Mouse (Mus musculus) fat pad, adult 2 months (tissue): ENCODE results near the gene Gcgr.

Experiments used
- DNase-seq: peaks from one replicate; pipeline ENCODE4 v3.0.0-alpha.2; 2011; ENCODE audit warnings: low read depth, low spot score; ENCODE audit errors: extremely low read depth

The Gcgr gene

DNA sequence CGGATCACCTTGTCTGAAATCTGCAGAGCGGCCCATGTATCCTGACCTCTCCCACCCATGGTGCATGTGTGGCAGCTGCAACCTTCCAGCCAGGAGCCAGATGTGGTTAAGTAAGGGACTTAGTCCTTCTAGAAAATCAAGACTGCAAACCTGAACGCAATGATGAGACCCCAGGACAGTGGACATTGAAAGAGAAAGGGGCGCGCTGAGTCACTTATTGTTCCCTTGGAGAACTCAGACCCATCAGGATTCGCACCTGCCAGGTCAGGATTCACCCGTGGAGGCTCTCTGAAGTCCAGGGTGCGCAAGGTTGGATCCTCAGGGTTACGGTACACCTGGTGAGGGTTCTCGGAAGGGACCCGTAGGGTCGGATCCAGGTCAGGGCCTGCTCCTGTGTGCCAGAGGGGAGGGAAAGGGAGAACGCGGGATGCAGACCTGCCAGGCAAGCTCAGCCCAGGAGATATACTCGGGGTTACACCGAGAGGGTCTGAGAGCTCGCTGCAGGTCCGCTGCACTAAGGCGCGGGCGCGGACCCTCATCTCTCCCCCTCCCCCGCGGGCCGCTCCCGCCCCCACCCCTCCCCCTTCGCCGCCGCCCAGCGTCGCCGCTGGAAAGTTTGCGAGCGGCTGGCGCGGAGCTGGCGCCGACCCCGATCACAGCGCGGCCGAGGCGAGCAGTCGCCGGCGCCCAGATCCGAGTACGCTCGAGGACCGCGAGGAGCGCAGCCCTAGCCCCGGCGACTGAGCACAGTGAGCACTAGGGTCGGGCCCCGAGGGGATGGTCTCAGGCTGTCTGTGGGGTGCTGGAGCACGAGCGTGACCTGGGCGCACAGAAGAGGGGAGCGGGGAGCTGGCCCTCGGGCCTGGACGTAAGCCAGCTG is at the start of gene Gcgr:
Gene Gcgr, plus strand, starts transcription at position 615 of the 880 bp plus-strand sequence.
- no peak for DNase-seq

DNA sequence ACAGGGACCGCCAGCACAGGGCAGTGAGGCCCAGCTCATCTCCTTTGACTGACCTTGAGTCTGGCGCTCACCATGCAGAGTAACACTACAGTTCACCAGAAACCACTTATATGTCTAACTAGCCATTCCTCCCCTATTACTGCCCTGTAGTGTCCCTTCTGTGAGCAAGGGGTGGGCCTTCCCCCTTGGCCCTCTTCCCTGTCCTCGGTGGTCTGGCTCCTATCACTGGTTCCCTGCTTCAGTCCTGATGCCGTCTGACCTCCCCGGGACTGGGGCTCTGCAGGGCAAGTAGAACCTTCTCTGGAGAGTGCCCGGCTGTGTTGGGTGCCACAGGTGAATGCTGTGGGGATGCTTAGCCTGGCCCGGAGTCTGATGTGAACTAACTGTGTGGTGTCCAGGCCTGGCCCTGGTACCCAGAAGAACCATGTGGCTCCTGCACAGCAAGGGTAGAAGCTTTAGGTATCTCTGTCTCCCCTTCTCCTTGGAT is 47.0 kb upstream of the Gcgr start:
- no peak for DNase-seq

DNA sequence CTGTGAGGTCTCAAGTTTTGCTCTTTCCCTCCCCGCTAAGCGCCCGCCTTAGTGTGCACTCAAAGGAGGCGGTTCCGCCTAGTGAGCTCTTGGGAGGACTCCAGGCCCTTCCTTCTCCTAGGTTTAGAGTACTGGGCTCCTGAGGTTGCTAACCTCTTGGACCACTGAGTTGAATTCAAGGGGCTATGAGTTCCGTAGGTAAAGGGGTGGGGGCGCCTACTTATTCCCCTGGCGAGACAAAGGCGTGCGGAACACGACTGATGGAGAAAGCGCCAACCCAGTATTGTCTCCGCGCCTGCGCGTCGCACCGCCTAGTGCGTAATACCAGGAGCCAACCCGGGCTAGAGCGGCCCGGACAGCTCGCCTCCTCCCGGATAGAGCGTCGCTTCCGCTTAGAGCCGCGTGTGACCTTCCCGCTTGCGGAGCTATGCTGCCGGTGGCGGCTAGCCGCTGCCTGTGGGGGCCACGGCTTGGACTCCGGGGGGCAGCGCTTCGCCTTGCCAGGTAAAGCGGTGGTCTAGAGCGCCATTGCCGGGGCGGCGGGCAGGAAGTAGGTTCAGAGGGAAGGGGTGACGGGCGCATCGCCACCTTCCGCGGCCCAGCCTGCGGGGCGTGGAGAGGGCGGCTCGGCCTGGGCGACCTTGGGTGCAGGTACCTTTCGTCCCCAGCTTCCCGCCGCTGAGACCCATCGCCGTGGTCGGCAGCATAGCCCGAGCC is 46.1 kb upstream of the Gcgr start, which contains the start of gene Mrpl12:
Gene Mrpl12, plus strand, starts transcription at position 349 of the 717 bp plus-strand sequence.
- no peak for DNase-seq

DNA sequence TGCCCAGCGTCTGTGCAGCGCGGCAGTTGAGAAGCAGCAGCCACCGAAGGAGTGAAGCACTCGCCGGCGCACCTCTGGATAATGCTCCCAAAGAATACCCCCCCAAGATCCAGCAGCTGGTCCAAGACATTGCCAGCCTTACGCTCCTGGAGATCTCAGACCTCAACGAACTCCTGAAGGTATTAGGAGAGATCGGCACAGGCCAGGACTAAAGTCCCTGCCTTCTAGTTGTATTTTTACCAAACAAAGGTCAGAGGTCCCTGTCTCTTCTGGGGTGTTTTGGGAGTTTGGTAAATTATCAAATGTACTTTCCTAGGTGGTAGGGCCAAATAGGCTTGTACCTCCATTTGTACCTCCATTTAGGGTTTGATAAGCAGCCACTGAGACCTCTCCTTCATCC is 45.2 kb upstream of the Gcgr start:
- DNase-seq = no peak

DNA sequence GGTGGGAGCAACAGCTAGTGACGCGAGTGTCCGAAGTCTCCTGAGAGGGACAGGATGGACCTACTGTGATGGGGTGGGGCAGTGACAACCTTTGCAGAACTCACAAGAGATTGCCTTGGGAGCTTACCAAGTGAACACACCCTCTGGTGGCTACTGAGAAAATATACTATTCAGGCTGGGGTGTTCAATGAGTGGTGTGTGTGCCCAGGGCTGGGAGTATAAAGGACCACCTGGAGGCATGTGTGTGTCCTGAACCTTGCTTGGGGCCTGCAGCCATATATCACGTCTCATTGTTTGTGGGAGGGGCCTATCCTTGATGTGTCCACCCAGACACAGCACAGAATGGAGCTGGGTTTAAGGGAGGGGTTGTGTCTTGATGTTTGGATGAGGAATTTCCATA is 42.0 kb upstream of the Gcgr start:
- no peak for DNase-seq

DNA sequence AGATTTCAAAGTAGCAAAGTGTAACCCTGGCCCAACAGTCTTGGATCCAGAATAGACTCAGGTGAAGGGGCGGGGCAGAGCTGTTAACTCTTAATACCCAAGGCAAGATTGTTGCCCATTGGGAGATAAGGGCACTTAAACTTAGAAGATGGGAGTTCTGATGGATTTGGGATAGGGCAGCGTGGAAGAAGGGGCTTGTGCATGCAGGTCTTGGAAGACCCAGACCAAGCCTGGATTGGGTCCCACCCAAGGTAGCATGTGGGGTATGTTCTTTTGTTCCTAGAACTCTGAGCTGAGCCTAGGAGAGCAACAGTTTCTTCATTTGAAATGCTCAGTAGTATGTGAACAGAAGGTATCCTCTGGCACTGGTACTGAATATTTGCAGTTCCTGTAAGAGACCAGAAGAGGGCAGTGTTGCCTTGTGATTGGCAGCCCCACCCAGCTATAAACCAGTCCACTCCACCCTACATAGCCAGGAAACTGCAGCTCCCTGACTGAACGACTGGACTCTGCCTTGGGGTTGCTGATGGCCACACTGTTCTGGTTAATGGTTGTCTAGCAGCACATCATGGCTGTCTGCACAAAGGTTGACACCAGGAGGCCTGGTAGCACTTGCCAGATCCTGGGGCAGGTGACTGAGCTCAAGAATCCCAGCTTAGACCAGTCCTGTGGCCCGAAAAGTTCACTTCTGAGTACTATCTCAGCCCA is 41.3 kb upstream of the Gcgr start:
- no peak for DNase-seq

DNA sequence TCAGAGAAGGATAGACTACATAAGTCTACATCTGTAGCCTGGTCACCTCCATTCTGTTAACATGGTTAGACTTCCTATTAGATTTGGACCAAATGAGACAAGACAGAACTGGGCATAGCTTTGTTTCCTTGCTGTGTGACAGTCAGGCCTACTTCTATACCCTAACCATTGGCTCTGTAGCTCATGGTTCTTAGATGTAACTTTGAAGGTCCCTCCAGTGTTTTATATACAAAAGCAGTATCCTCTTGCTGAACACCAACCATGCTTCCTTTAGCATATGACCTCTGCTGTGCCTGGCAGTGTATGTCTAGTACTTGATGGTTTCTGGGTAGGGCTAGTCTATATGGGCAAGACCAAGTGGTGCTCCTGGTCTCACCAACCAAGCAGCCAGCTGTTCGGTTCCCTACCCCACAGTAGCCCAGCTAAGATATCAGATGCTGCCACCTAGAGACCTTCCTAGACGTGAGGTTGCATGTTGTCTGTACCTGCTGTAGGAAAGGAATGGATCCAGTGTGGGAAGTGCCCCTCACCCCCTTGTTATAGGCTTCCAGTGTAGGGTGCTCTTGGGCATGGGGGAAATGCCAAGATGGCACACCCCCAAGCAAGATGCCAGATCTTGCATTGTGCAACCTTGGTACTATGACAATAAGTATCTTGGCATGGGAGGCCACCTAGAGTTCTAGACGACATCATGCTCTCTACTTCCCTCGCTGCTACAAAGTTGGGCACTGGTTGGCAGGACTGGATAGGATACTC is 40.0 kb upstream of the Gcgr start:
- no peak for DNase-seq

DNA sequence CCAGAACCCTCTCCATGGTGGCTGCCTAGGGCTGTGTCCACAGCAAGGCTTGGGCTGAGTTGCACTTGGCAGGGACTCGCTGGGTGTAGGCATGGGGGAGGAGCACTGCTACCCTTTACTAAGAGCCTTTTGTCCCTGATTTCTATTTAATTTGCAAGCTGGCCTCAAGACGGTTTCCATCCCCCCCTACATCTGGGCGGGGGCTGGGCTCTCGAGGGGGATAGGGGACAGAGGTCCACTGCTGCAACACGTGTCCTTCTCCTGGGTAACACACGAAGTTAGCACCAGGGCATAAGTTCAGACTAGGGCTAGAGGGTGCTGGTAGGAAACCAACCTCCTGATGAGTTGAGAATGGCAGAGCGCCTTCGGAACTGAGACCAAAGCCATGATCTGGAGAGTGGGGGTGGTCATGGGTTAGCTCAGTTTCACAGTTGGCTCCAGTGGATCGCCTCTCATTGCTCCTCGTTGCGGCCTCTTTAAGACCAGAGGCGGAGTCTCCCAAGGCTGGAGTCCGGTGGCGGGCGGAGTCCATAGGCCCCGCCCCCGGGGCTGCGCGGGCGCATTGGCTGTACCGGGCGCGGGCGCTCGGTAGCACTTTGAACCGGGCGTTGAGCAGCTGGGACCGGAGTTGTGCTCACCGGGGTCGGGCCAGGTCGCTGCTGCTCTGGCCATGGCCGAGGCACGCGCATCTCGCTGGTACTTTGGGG is 39.0 kb upstream of the Gcgr start, which contains the start of gene Slc25a10:
Gene Slc25a10, plus strand, starts transcription at position 524 of the 707 bp plus-strand sequence.
- no peak for DNase-seq

DNA sequence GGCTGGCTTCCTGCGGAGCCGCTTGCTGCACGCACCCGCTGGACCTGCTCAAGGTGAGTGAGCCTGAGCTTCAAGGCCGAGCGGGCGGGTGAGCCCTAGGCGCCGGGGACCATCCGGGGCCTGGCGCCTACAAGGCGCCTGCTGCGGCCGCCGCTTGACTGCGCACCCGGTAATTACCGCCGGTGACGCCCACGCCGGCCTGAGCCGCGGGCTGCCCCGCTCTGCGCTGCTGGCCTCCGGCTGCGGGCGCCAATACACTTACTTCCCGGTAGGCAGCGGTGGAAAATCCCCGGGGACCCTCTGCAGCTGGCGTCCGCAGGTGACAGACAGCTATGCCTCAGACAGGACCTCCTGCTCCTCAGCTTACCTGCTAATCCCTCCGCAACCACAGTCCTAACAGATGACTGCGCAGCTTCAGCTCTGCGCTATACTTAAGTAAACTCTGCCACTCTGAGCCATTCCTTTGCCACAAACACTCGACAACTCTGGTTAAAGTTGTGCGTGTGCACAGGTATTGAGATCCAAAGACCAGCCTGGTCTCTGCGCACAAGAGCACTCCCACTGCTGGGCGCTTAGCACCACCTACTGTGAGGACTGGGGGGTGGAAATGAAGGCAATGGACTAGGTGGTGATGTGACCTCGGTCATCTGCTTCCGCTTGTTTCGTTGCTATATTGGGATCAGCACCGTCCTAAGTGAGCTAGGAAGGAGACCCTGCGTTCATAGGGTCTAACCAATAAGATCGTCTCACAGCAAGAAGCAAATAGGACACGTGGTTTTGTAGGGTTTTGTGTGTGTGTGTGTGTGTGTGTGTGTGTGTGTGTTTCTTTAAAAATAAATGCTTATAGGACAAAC is 38.2 kb upstream of the Gcgr start:
- DNase-seq = no peak

DNA sequence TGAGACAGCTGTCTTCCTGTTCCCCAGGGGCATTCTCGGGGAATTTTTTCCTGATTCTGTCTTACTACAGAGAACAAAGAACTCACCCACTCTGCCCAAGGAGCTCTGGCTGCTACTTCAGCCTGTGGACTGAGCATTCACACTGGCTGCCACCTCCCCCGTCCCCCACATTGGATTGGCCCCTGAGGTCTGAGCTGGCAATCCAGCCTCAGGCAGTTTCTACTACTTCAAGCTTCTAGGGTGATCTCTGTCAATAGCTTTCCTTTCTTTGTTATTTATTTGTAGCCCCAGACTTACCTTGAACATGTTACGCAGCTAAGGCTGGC is 37.7 kb upstream of the Gcgr start:
- no peak for DNase-seq

DNA sequence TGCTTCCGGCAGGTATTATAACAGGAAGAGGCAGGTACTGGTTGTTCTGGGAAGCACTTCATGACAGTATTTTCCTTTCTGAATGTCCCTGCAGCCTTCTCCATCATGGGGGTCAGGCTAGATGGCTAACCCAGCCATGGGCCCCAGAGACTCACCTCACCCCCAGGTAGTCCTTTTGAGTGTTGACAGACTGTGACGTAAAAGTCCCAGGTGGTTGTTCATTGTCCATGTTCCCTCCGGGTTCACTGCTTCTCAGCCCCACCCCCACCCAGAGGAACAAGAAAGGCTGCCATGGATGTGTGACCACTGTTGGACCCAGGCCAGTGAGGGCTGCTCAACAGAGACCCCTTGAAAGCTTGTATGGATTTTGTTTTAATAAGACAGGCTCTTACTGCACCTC is 37.1 kb upstream of the Gcgr start:
- no peak for DNase-seq

DNA sequence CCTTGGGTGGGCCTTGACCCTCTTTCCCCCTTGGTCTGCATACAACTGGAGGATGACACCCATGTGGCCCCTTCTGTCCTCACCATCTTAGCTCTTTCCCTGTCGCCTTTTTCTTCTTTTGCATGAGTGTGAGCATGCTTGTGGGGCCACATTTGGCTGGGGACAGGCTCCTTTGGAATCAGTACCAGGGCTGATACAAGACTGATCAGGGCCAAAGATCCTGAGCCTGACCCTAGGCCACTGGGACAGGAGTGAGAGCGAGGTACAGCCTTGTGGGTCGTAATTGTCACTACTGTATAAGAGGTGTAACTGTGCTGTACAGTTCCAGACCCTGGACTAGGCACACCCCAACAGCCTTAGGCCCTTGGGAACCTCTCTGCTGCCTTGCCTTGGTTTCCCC is 36.6 kb upstream of the Gcgr start:
- DNase-seq = no peak

DNA sequence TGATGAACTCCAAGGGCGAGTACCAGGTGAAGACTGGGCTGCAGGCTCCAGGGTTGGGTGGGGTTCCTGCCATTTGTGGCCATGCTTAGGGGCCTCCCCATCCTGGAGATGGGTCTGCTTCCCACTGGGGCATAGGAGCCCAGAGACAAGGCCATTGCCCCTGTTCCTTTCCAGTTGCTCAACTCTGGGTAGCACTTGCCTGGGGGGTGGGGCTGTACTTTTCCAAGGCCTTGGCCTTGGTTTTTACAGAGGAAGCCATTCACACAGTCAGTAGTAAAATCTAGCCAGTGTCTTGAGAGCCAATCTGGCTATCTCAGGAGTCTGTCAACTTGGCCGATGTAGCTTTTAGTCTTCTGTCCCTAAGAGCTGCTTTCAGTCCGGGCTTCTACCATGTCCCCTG is 33.1 kb upstream of the Gcgr start:
- DNase-seq = no peak

DNA sequence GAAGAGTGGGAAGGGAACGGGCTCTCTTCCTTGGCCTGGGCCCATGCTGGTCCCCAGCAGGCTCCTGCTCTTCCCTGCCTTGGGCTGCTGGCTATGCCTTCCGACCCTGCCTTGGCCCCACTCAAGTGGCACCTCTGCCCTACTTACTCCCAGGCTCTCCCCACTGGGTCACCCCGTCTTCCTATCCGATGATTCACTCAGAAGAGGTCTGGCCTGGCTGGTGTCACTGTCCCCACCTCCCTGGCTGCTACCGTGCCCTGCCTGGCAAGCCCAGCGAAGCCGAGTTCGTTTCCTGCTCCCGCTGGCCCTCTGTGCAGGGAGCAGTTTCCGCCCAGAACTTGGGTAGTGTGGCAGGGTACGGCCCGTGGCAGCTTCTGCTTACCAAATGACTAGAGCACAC is 32.3 kb upstream of the Gcgr start:
- no peak for DNase-seq

DNA sequence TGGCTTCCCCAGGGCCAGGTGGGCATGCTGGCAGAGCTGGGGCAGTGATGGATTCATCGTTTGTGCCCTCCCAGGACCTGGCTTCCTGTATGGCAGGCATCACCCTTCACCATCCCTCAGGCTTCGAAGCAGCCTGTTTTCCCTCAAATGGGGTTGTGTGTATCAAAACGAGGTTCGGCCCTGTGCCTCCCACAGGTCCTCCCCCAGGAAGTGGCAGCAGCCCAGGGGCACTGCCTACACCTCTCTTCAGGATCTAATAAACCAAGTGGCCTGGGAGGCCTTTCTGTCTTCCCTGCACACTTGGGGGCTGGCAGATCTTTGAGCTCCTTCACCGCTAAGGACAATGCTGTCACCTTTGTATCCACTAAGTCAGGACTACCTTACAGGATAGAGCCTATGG is 31.6 kb upstream of the Gcgr start:
- DNase-seq = no peak

DNA sequence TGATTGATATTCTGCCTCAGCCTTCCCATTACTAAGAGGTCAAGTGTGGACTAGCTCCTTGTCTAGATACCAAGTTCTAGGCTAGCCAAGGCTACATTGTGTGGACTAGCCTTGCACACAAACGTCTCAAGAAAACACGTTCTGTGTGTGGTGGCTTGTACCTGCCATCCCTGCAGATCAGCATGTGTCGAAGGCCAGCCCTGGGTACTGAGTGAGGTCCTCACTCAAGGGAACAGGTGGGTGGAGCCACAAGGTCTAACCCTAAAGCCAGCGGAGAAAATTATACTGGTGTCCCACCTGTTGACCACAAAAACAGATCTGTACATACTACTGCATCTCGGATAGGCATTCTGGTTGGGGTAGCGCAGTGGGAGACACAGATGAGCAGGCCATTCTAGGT is 30.6 kb upstream of the Gcgr start:
- no peak for DNase-seq

DNA sequence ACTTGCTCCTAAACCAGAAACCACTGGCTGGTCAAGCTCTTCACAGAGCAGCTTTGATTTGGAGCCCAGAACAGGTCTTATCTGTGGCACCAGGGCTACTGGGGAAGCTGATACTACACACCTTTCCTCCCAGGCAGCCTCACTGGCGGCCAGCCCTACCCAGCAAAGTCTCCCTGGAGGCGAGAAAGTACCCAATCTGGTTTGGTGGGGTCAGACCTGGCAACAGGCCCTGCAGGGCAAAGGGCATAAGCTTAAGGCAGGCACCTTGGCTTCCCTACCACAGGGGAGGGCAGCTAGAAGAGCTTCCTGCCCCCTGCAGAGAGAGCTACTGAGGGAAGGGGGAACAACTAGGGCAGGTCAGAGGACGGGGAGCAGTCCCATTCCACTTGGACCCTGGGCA is 30.1 kb upstream of the Gcgr start:
- DNase-seq = no peak

DNA sequence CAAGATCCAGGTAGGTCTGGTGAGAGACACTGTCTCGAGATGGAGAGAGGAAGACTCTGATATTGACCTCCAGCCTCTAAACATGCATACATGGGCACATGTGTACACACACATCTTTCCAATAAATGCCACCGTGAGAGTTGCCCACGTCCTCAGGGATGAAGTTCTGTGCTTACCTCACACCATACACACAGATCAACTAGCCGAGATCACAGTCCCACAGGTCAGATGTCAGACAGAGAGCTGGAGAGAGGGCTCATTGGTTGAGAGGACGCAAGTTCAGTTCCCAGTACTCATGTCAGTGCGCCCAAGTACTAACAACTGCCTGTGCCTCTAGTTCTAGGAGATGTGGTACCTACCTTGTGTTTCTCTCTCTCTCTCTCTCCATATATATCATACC is 29.5 kb upstream of the Gcgr start:
- no peak for DNase-seq

DNA sequence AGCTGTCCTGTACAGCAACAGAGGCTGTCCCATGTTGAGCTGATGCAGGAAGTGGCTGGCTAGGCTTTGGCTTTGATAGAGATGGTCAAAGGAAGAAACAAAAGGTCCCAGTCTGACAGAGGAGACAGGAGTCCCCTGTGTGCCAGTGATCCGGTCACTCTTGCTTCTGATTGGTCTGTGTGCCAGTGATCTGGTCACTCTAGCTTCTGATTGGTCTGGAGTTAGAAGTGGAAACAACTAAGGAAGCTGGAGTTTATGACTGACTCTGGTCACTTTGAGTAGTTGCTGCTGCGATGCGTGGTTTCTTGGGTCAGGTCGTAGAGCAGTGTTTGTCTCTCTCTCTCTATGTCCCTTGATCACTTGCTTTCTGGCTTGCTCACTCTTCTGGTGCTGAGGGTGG is 28.8 kb upstream of the Gcgr start:
- DNase-seq = no peak
